Mouse (Mus musculus) cerebellum, adult 2 months (tissue): Measurements from ENCODE around the gene Tesc. TPM values are rescaled to one million over a fixed set of nuclear protein-coding genes. Genes with fewer than 3 reads are reported as not detected.

Source experiments
- DNase-seq, 2 experiments: peaks; one replicate each; pipeline ENCODE4 v3.0.0; 2021
- H3K27ac ChIP-seq: fragments of 200-500 bp; 2 replicates; pipeline ENCODE4 v1.5.1; 2012; ENCODE audit warnings: low read length, control low read depth, inconsistent platforms; ENCODE audit not compliant: insufficient read depth
- H3K27me3 ChIP-seq: fragments of 200-500 bp; 2 replicates; pipeline ENCODE4 v1.6.1; 2012; ENCODE audit warnings: inconsistent platforms, mild to moderate bottlenecking, low read length, moderate library complexity; ENCODE audit not compliant: control insufficient read depth, insufficient read depth
- H3K4me1 ChIP-seq: fragments of 200-500 bp; 2 replicates; pipeline ENCODE4 v1.6.1; 2011; ENCODE audit warnings: low read length; ENCODE audit not compliant: control insufficient read depth, insufficient read depth
- H3K4me3 ChIP-seq: fragments of 200-500 bp; replicated peaks from 2 replicates; pipeline ENCODE3; 2011; ENCODE audit warnings: mild to moderate bottlenecking, low read depth, low read length, control low read depth; ENCODE audit not compliant: insufficient read depth
- CTCF ChIP-seq: fragments of 200-500 bp; IDR thresholded peaks from 2 replicates; pipeline ENCODE4 v1.5.1; 2011; ENCODE audit warnings: low read depth, mild to moderate bottlenecking, control low read depth, low read length, moderate library complexity, borderline replicate concordance; ENCODE audit not compliant: insufficient read depth
- POLR2A ChIP-seq: fragments of 200-500 bp; IDR thresholded peaks from 2 replicates; pipeline ENCODE4 v1.6.1; 2011; ENCODE audit warnings: low read length, control low read depth, borderline replicate concordance; ENCODE audit not compliant: insufficient read depth
- WGBS: fragments of 180-500 bp; shearing (Covaris S2); methylation state at CpG from one replicate; pipeline ENCODE4 v1.1.7; 2018; 5-methylcytosine and 5-hydroxymethylcytosine counted together
- polyA plus RNA-seq: library from polyadenylated mRNA; depleted of rRNA; stranded (reverse); fragments of >200 nt; gene quantifications from 2 replicates; pipeline ENCODE4 v1.2.3, GENCODE M21; 2012

Gene Tesc
- polyA plus RNA-seq, 1 experiment: 95.4 TPM

- TF ChIP-seq CTCF: no peak
- no peak for TF ChIP-seq POLR2A
- no peak overlapping the region for H3K27ac ChIP-seq
- H3K4me1 ChIP-seq: peaks cover 30% of the 10 kb centered on the region
- H3K4me3 ChIP-seq: no peak overlapping the region
- 87% methylated on average over 3 of the region's 3 CpGs for WGBS
- no peaks in the 10 kb centered on the region for H3K27me3 ChIP-seq
- DNase-seq: no peak
Measured at GRCm38 (mm10) chr5:117990957-117991356, 36.6 kb upstream of the Tesc start.

GRCm38 (mm10) chr5:117993550-117993949 lies 34.0 kb upstream of the Tesc start:
- Histone ChIP-seq H3K4me3 (no peak overlapping the region), H3K4me1 (peaks cover 29% of the 10 kb centered on the region), H3K27me3 (no peaks in the 10 kb centered on the region), H3K27ac (no peak overlapping the region)
- WGBS: 33% methylated on average over 6 of the region's 6 CpGs
- DNase-seq: no peak
- no peak for TF ChIP-seq POLR2A
- no peak for TF ChIP-seq CTCF

DNA sequence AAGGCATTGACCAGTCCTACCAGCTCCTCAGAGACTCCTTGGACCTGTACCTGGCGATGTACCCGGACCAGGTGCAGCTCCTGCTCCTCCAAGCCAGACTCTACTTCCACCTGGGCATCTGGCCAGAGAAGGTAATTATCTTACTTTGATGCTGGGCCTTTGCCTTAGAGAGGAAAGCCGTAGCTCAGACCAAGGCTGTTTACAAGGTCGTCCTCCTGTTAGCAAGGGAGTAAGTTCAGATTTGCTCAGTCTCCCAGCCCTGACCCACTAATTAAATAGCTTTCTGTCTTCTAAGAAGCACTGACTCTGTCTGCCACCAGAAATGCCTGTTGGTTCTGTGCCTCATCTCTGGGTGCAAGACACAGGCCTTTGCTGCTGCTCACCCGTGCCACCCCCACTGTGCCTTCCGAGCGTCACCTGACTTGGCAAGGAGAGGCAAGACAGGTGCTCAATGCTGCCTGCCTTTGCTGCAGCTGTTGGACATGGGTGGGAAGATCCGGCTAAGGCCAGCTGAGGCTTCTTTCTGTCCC lies 32.1 kb upstream of the Tesc start:
- Histone ChIP-seq H3K4me3 (no peak overlapping the region), H3K4me1 (peaks cover 40% of the 10 kb centered on the region), H3K27ac (no peak overlapping the region), H3K27me3 (no peaks in the 10 kb centered on the region)
- WGBS: 11% methylated on average over 8 of the region's 8 CpGs
- DNase-seq: peak; percentile 60 to 74
- TF ChIP-seq CTCF (no peak), POLR2A (no peak)

DNA sequence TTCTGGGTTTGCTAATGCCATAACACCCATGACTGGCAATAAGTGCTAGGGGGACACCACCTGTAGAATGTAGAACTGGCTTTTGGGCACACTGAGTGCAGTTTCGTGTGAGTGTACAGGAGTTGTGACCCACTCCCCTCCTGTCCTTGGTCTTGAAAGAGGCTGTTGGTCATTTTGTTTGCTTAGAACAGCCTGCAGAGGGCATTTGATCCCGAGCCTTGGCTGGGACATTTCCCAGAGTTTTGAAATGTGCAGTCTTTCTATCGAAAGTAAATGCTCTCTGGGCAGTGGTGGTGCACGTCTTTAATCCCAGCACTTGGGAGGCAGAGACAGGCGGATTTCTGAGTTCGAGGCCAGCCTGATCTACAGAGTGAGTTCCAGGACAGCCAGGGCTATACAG lies 31.6 kb upstream of the Tesc start:
- Histone ChIP-seq H3K27ac (no peak overlapping the region), H3K4me1 (peaks cover 40% of the 10 kb centered on the region), H3K27me3 (no peaks in the 10 kb centered on the region), H3K4me3 (no peak overlapping the region)
- 78% methylated on average over 6 of the region's 6 CpGs for WGBS
- TF ChIP-seq CTCF: no peak
- TF ChIP-seq POLR2A: no peak
- DNase-seq: no peak

DNA sequence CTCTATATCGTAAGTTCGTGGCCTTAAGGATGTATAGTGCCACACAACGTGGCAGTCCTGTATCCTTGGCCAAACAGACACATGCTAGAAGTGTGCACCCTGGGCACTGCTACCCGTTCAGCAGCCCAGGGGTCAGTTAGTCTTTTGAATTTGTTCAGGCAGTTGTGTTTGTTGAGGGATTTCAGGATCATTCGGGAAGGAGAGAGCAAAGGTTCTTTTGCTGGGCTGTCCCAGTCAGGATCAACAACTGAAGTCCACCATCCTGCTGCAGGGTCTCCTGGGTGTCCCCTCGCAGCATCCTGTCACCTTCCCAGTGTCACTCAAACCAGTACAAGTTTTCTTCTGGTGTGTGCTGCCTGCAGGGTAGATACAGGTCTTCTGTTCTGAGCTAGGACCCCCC lies 31.0 kb upstream of the Tesc start:
- no peak overlapping the region for H3K4me3 ChIP-seq
- peaks cover 40% of the 10 kb centered on the region for H3K4me1 ChIP-seq
- DNase-seq: no peak
- WGBS: 80% methylated on average over 6 of the region's 6 CpGs
- H3K27ac ChIP-seq: no peak overlapping the region
- H3K27me3 ChIP-seq: no peaks in the 10 kb centered on the region
- TF ChIP-seq POLR2A: no peak
- TF ChIP-seq CTCF: no peak

GRCm38 (mm10) chr5:117997434-117997970 lies 30.0 kb upstream of the Tesc start:
- TF ChIP-seq POLR2A (no peak), CTCF (no peak)
- no peak overlapping the region for H3K27ac ChIP-seq
- 56% methylated on average over 10 of the region's 10 CpGs for WGBS
- H3K4me3 ChIP-seq: no peak overlapping the region
- peaks cover 47% of the 10 kb centered on the region for H3K4me1 ChIP-seq
- no peaks in the 10 kb centered on the region for H3K27me3 ChIP-seq
- DNase-seq: no peak

DNA sequence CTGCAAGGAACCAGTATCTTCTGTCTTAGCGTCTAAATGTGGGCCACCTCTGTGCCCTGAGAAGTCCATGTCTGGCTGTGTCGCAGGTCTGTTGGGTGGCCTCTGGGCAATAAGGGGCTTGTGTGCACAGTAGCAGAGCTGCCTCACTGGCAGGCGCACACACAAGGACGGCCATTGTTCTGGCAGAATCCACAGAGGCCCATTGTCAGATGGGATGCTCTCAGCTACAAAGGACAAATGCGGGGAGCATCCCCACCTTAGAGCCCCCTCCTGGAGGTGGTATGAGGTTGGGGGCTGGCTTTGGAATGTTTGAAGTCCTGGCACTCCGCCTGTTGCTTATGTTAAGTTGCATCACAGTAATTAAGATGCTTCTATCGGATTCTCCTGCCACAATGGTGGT lies 28.5 kb upstream of the Tesc start:
- no peaks in the 10 kb centered on the region for H3K27me3 ChIP-seq
- peak overlapping the region; percentile 5 for H3K27ac ChIP-seq
- no peak overlapping the region for H3K4me3 ChIP-seq
- no peak for TF ChIP-seq POLR2A
- no peak for TF ChIP-seq CTCF
- 60% methylated on average over 7 of the region's 7 CpGs for WGBS
- H3K4me1 ChIP-seq: peaks cover 39% of the 10 kb centered on the region
- DNase-seq: no peak

DNA sequence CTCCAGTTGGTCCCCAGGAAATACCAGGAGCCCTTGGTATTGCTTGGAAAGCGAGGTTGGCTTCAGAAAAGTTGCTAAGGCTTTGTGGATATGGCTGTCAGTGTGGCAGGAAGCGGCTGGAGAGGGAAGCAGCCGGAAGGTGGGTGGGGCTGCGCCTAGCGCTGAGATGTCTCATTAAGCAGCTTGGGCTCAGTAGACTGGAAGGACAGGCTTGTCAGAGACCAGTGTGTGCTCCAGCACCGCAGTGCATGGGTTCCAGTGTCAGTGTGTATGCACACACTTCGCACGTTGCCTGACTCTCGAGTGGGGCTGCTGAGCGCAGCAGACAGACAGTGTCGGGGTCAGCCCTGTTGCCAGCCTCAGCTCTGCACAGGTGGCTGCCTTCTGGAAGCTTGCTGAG lies 28.0 kb upstream of the Tesc start:
- Histone ChIP-seq H3K27me3 (no peaks in the 10 kb centered on the region), H3K4me1 (peaks cover 34% of the 10 kb centered on the region), H3K4me3 (no peak overlapping the region), H3K27ac (peak overlapping the region; percentile 5)
- WGBS: 10% methylated on average over 11 of the region's 11 CpGs
- peak; percentile 59 to 60 for DNase-seq
- TF ChIP-seq CTCF (no peak), POLR2A (no peak)
